Mouse (Mus musculus) myocyte (in vitro differentiated cells): ENCODE results near the gene Dab1. TPM values are rescaled to one million over a fixed set of nuclear protein-coding genes. Genes with fewer than 3 reads are reported as not detected.
A peak's percentile ranks its signal among the peaks of the same experiment; 100 is the strongest.

Experiments
- H3K27me3 ChIP-seq: one replicate; pipeline ENCODE4 v1.6.1; 2011; ENCODE audit not compliant: control insufficient read depth, insufficient read depth, insufficient read length
- H3K36me3 ChIP-seq: one replicate; pipeline ENCODE4 v1.6.1; 2011; ENCODE audit not compliant: control insufficient read depth, insufficient read depth
- H3K4me2 ChIP-seq: one replicate; pipeline ENCODE4 v1.6.1; 2011; ENCODE audit warnings: low read depth, control low read depth
- H3K4me3 ChIP-seq: one replicate; pipeline ENCODE4 v1.5.1; 2011; ENCODE audit warnings: mild to moderate bottlenecking, control low read depth, moderate library complexity
- H3K79me2 ChIP-seq: one replicate; pipeline ENCODE4 v1.6.1; 2011; ENCODE audit not compliant: control insufficient read depth, insufficient read depth
- H3ac ChIP-seq: one replicate; pipeline ENCODE4 v1.6.1; 2011; ENCODE audit not compliant: control insufficient read depth, insufficient read length
- CEBPB ChIP-seq: IDR thresholded peaks from 2 replicates; pipeline ENCODE4 v1.6.1; 2011; ENCODE audit warnings: mild to moderate bottlenecking, moderate library complexity; ENCODE audit not compliant: poor library complexity, insufficient read depth, severe bottlenecking
- E2F4 ChIP-seq: IDR thresholded peaks from one replicate; pipeline ENCODE4 v1.6.1; 2011; ENCODE audit warnings: mild to moderate bottlenecking, control low read depth, moderate library complexity; ENCODE audit not compliant: insufficient read depth
- MAX ChIP-seq: IDR thresholded peaks from one replicate; pipeline ENCODE4 v1.6.1; 2011; ENCODE audit warnings: low read depth, mild to moderate bottlenecking, control low read depth
- MYOD1 ChIP-seq, 3 experiments: IDR thresholded peaks; one replicate each; pipeline ENCODE4 v1.6.1; 2011; ENCODE audit warnings: control low read depth in 2 of 3, low read depth in 2 of 3, mild to moderate bottlenecking in 2 of 3, moderate library complexity in 1 of 3; ENCODE audit not compliant: insufficient read length in 2 of 3, control insufficient read depth in 1 of 3
- MYOG ChIP-seq, 3 experiments: IDR thresholded peaks; one replicate each; pipeline ENCODE4 v1.6.1; 2011; ENCODE audit warnings: control low read depth in 2 of 3, low read depth in 2 of 3, mild to moderate bottlenecking in 2 of 3; ENCODE audit not compliant: insufficient read length in 2 of 3, control insufficient read depth in 1 of 3, insufficient read depth in 1 of 3
- POLR2A ChIP-seq: IDR thresholded peaks from one replicate; pipeline ENCODE4 v1.6.1; 2011; ENCODE audit warnings: low read depth, mild to moderate bottlenecking, control low read depth, moderate library complexity; ENCODE audit not compliant: insufficient read length
- POLR2AphosphoS2 ChIP-seq: IDR thresholded peaks from one replicate; pipeline ENCODE4 v1.6.1; 2011; ENCODE audit warnings: low read depth, control low read depth; ENCODE audit not compliant: insufficient read length
- REST ChIP-seq: IDR thresholded peaks from one replicate; pipeline ENCODE4 v1.6.1; 2011; ENCODE audit warnings: mild to moderate bottlenecking, control low read depth, moderate library complexity; ENCODE audit not compliant: insufficient read depth, insufficient read length
- SRF ChIP-seq: IDR thresholded peaks from one replicate; pipeline ENCODE4 v1.6.1; 2011; ENCODE audit warnings: low read depth; ENCODE audit not compliant: control insufficient read depth, insufficient read length
- TCF12 ChIP-seq: IDR thresholded peaks from one replicate; pipeline ENCODE4 v1.6.1; 2011; ENCODE audit warnings: mild to moderate bottlenecking, control low read depth; ENCODE audit not compliant: poor library complexity, insufficient read depth, severe bottlenecking
- TCF3 ChIP-seq: IDR thresholded peaks from one replicate; pipeline ENCODE4 v1.6.1; 2011; ENCODE audit warnings: low read depth, control low read depth; ENCODE audit not compliant: insufficient read length
- USF1 ChIP-seq: IDR thresholded peaks from one replicate; pipeline ENCODE4 v1.6.1; 2011; ENCODE audit warnings: low read depth, mild to moderate bottlenecking, control low read depth, moderate library complexity
- polyA plus RNA-seq: library from polyadenylated mRNA; unstranded; fragments of >200 nt; fragmentation: generic; extraction: Trizol; gene quantifications from one replicate; pipeline ENCODE4 v1.2.1, GENCODE M21; 2012; ENCODE audit warnings: missing spikeins

The Dab1 gene
- not detected for polyA plus RNA-seq

- TF ChIP-seq CEBPB (no peak), MAX (no peak), MYOD1 (IDR thresholded peaks at IDR 0.05; ENCODE audit: control insufficient read depth in 1 of 3, insufficient read length in 2 of 3, low read depth in 2 of 3) (no peak), POLR2A (no peak), POLR2AphosphoS2 (no peak), TCF12 (no peak), USF1 (no peak), TCF3 (no peak), E2F4 (no peak), SRF (no peak), REST (no peak), MYOG (IDR thresholded peaks at IDR 0.05; ENCODE audit: control insufficient read depth in 1 of 3, insufficient read depth in 1 of 3, insufficient read length in 2 of 3, low read depth in 2 of 3) (no peak)
- Histone ChIP-seq H3ac (no peak within 1 kb of the TSS), H3K27me3 (no peaks in the 10 kb centered on the region), H3K4me2 (no peak within 1 kb of the TSS), H3K36me3 (no peaks in the 10 kb centered on the region), H3K79me2 (no peaks in the 10 kb centered on the region), H3K4me3 (no peak within 1 kb of the TSS)
Observed at GRCm38 (mm10) chr4:103619321-103619945, at the start of gene Dab1. Gene Dab1, plus strand, starts transcription at chr4:103619359.

GRCm38 (mm10) chr4:103571721-103572352 lies 47.3 kb upstream of the Dab1 start:
- TF ChIP-seq POLR2A = no peak
- TF ChIP-seq USF1 = no peak
- TF ChIP-seq SRF = no peak
- no peak for TF ChIP-seq MYOD1 (IDR thresholded peaks at IDR 0.05; ENCODE audit: control insufficient read depth in 1 of 3, insufficient read length in 2 of 3, low read depth in 2 of 3)
- TF ChIP-seq REST = peak; percentile 39
- no peaks in the 10 kb centered on the region for H3K36me3 ChIP-seq
- no peaks in the 10 kb centered on the region for H3K79me2 ChIP-seq
- no peak overlapping the region for H3ac ChIP-seq
- no peak overlapping the region for H3K4me3 ChIP-seq
- H3K27me3 ChIP-seq = no peaks in the 10 kb centered on the region
- H3K4me2 ChIP-seq = no peak overlapping the region

GRCm38 (mm10) chr4:103575556-103575955 lies 43.6 kb upstream of the Dab1 start:
- Histone ChIP-seq H3ac (no peak overlapping the region), H3K4me2 (no peak overlapping the region), H3K79me2 (no peaks in the 10 kb centered on the region), H3K4me3 (no peak overlapping the region), H3K27me3 (no peaks in the 10 kb centered on the region), H3K36me3 (no peaks in the 10 kb centered on the region)
- TF ChIP-seq POLR2A (no peak), CEBPB (no peak), MYOD1 (IDR thresholded peaks at IDR 0.05; ENCODE audit: control insufficient read depth in 1 of 3, insufficient read length in 2 of 3, low read depth in 2 of 3) (no peak), MYOG (IDR thresholded peaks at IDR 0.05; ENCODE audit: control insufficient read depth in 1 of 3, insufficient read depth in 1 of 3, insufficient read length in 2 of 3, low read depth in 2 of 3) (no peak), TCF12 (no peak), MAX (no peak), REST (no peak), POLR2AphosphoS2 (no peak), E2F4 (no peak), SRF (no peak), TCF3 (no peak), USF1 (no peak)

GRCm38 (mm10) chr4:103576305-103576704 lies 42.9 kb upstream of the Dab1 start:
- no peaks in the 10 kb centered on the region for H3K79me2 ChIP-seq
- H3K36me3 ChIP-seq = no peaks in the 10 kb centered on the region
- H3K27me3 ChIP-seq = no peaks in the 10 kb centered on the region
- TF ChIP-seq POLR2A (no peak), TCF12 (no peak), REST (no peak), E2F4 (no peak), MAX (no peak), MYOG (IDR thresholded peaks at IDR 0.05; ENCODE audit: control insufficient read depth in 1 of 3, insufficient read depth in 1 of 3, insufficient read length in 2 of 3, low read depth in 2 of 3) (no peak), TCF3 (no peak), CEBPB (no peak), MYOD1 (IDR thresholded peaks at IDR 0.05; ENCODE audit: control insufficient read depth in 1 of 3, insufficient read length in 2 of 3, low read depth in 2 of 3) (no peak), USF1 (no peak), SRF (no peak), POLR2AphosphoS2 (no peak)
- H3ac ChIP-seq = no peak overlapping the region
- no peak overlapping the region for H3K4me2 ChIP-seq
- no peak overlapping the region for H3K4me3 ChIP-seq
